Mouse (Mus musculus) kidney, embryonic 15.5 days (tissue): ENCODE data around the gene Synm. TPM values are rescaled to one million over a fixed set of nuclear protein-coding genes. Genes with fewer than 3 reads are reported as not detected.

Source experiments
- ATAC-seq: fragments of 200-750 bp; cut with Nextera tagmentation; replicated peaks from 2 replicates; pipeline ENCODE4 v1.8.0; 2017; ENCODE audit warnings: moderate TSS enrichment; ENCODE audit not compliant: low FRiP score
- H3K27ac ChIP-seq: fragments of 300-500 bp; sonication (generic); 2 replicates; pipeline ENCODE4 v1.5.1; 2015; ENCODE audit warnings: mild to moderate bottlenecking, inconsistent platforms
- H3K27me3 ChIP-seq: fragments of 300-500 bp; sonication (generic); 2 replicates; pipeline ENCODE4 v1.6.1; 2015; ENCODE audit warnings: inconsistent platforms
- H3K36me3 ChIP-seq: fragments of 300-500 bp; sonication (generic); 2 replicates; pipeline ENCODE4 v1.6.1; 2015; ENCODE audit warnings: inconsistent platforms
- H3K4me1 ChIP-seq: fragments of 300-500 bp; sonication (generic); 2 replicates; pipeline ENCODE4 v1.6.1; 2015; ENCODE audit warnings: inconsistent platforms
- H3K4me2 ChIP-seq: fragments of 300-500 bp; sonication (generic); 2 replicates; pipeline ENCODE4 v1.6.1; 2015; ENCODE audit warnings: moderate library complexity, mild to moderate bottlenecking, inconsistent platforms
- H3K4me3 ChIP-seq: fragments of 300-500 bp; sonication (generic); replicated peaks from 2 replicates; pipeline ENCODE4 v1.5.1; 2015; ENCODE audit warnings: mild to moderate bottlenecking, inconsistent platforms
- H3K9ac ChIP-seq: fragments of 300-500 bp; sonication (generic); 2 replicates; pipeline ENCODE4 v1.6.1; 2015; ENCODE audit warnings: mild to moderate bottlenecking, inconsistent platforms
- H3K9me3 ChIP-seq: fragments of 300-500 bp; sonication (generic); replicated peaks from 2 replicates; pipeline ENCODE4 v1.6.1; 2016; ENCODE audit warnings: inconsistent platforms
- WGBS: fragments of 180-500 bp; shearing (Covaris S2); methylation state at CpG from one replicate; pipeline ENCODE4 v1.1.7; 2015; ENCODE audit warnings: mixed read lengths; 5-methylcytosine and 5-hydroxymethylcytosine counted together
- microRNA-seq: library from miRNA; unstranded; fragments of <30 nt; microRNA quantifications from one replicate; pipeline ENCODE4, GENCODE M21; 2016
- polyA plus RNA-seq: library from polyadenylated mRNA; unstranded; fragments of >200 nt; fragmentation: Nextera tagmentation; extraction: Ambion mirVana; gene quantifications from 2 replicates; pipeline ENCODE4 v1.2.1, GENCODE M21; 2015

Synm gene
- polyA plus RNA-seq, 1 experiment from 2014 or later: 0.99 TPM

DNA sequence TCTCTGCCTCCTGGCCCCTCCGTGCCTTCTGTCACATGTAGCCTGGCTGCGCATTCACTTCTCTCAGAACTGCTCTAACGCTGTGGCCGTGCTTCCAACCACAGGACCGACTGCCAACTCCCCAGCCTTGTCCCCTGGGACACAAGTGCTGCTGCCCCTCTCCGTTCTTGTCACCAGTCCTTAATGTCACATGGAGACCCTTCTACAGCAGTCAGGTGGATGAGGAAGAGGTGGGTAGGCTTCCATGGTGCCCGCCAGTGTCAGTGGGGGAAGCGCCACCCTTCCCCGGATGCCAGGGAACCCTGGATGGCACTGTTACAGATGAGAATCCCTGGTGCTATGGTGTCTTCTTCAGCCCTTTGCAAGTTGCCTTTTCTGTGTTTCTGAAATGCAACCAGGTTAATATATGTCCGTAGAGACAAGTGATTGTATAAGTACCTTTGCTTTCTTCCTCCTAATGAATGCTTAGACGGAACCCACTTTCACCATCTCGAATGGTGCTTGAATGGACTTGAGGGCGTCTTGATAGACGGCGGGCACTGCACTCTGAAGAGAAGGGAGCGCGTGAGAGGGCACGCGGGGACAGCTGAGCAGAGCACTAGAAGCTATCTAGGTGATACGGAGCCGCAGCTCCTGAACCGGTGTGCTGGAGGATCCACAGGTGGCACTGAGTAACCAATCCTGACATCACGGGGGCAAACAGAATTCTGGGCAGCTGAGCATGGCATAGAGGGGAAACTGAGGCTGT lies 66.6 kb downstream of the Synm start:
- H3K9me3 ChIP-seq: no peaks in the 10 kb centered on the region
- H3K9ac ChIP-seq: no peak overlapping the region
- 93% methylated on average over 23 of the region's 23 CpGs for WGBS
- no peak for ATAC-seq
- no peaks in the 10 kb centered on the region for H3K27me3 ChIP-seq
- H3K4me2 ChIP-seq: no peak overlapping the region
- H3K4me1 ChIP-seq: peaks cover 3% of the 10 kb centered on the region; the same call in 1 of the 2 replicates
- peaks cover 23% of the 10 kb centered on the region for H3K36me3 ChIP-seq
- no peak overlapping the region for H3K4me3 ChIP-seq
- H3K27ac ChIP-seq: no peak overlapping the region

- Histone ChIP-seq H3K4me1 (peaks cover 3% of the 10 kb centered on the region; the same call in 1 of the 2 replicates), H3K27me3 (no peaks in the 10 kb centered on the region), H3K9ac (no peak overlapping the region), H3K4me3 (no peak overlapping the region), H3K4me2 (no peak overlapping the region), H3K9me3 (no peaks in the 10 kb centered on the region), H3K27ac (no peak overlapping the region), H3K36me3 (peaks cover 19% of the 10 kb centered on the region)
- no peak for ATAC-seq
- 81% methylated on average over 3 of the region's 3 CpGs for WGBS
These were observed 67.4 kb downstream of the Synm start for GRCm38 (mm10) chr7:67692141-67692540.

DNA sequence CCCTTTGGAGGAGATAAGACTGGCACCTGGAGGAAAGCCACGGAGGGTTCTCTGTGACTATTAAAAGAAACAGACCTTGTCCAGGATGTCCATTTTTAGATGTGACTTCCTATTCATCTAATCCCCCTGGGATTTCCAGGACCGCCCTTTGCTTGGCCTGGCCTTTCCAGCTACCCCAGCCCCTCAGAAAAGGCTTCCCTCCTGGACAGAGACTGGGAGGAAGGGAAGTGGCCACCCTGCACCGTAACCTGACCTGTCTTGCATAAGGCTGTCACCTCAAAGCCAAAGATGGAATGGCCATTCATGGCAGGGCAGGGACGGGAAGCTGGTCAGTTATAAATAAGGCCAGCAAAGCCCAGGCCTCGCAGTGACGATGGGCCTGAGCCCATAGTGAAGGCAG lies 68.5 kb downstream of the Synm start:
- Histone ChIP-seq H3K4me2 (no peak overlapping the region), H3K27me3 (no peaks in the 10 kb centered on the region), H3K4me1 (peaks cover 3% of the 10 kb centered on the region; the same call in 1 of the 2 replicates), H3K9me3 (no peaks in the 10 kb centered on the region), H3K27ac (no peak overlapping the region), H3K9ac (no peak overlapping the region), H3K4me3 (no peak overlapping the region), H3K36me3 (peaks cover 15% of the 10 kb centered on the region; the same call in 1 of the 2 replicates)
- WGBS: 58% methylated on average over 6 of the region's 6 CpGs
- no peak for ATAC-seq

GRCm38 (mm10) chr7:67689793-67690192 lies 69.7 kb downstream of the Synm start:
- no peak for ATAC-seq
- 0 out of 2 replicates have a peak overlapping the region, but pooled peaks have one; percentile 1 for H3K27ac ChIP-seq
- 88% methylated on average over 7 of the region's 7 CpGs for WGBS

DNA sequence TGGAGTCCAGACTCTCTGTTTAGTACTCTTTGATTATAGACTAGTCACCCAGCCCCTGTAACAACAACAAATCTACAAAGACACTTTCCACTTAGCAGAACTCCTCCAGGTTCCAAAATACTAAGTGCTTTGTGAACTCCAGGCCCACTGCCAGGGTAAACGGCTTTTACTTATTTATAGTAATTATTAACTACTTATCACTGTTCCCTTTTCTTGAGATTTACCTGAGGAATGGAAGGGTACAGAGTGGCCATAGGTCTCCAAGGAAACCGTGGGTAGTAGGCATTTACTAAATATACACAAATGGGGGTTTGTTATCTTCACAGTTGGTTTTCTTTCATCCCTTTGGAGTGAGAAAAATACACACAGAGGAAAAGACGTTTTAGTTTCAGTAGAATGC lies 71.3 kb downstream of the Synm start:
- Histone ChIP-seq H3K27me3 (no peaks in the 10 kb centered on the region), H3K27ac (peak overlapping the region; percentile 80), H3K9me3 (no peaks in the 10 kb centered on the region), H3K4me1 (peaks cover 3% of the 10 kb centered on the region; the same call in 1 of the 2 replicates), H3K36me3 (peaks cover 27% of the 10 kb centered on the region), H3K4me2 (no peak overlapping the region), H3K9ac (no peak overlapping the region), H3K4me3 (no peak overlapping the region)
- 40% methylated on average over 3 of the region's 3 CpGs for WGBS
- ATAC-seq: no peak

More at GRCm38 (mm10) chr7:67689793-67690192, 69.7 kb downstream of the Synm start:
- H3K9me3 ChIP-seq: no peaks in the 10 kb centered on the region
- peaks cover 24% of the 10 kb centered on the region for H3K36me3 ChIP-seq
- H3K4me2 ChIP-seq: no peak overlapping the region
- no peak overlapping the region for H3K9ac ChIP-seq
- peaks cover 3% of the 10 kb centered on the region; the same call in 1 of the 2 replicates for H3K4me1 ChIP-seq
- no peaks in the 10 kb centered on the region for H3K27me3 ChIP-seq
- no peak overlapping the region for H3K4me3 ChIP-seq

GRCm38 (mm10) chr7:67686545-67686944 lies 73.0 kb downstream of the Synm start:
- Histone ChIP-seq H3K36me3 (peaks cover 32% of the 10 kb centered on the region), H3K9ac (no peak overlapping the region), H3K4me1 (peaks cover 3% of the 10 kb centered on the region; the same call in 1 of the 2 replicates), H3K27ac (peak overlapping the region; percentile 54; the same call in 1 of the 2 replicates), H3K4me3 (no peak overlapping the region), H3K27me3 (no peaks in the 10 kb centered on the region), H3K9me3 (no peaks in the 10 kb centered on the region), H3K4me2 (no peak overlapping the region)
- no peak for ATAC-seq
- WGBS: 94% methylated on average over 3 of the region's 3 CpGs

DNA sequence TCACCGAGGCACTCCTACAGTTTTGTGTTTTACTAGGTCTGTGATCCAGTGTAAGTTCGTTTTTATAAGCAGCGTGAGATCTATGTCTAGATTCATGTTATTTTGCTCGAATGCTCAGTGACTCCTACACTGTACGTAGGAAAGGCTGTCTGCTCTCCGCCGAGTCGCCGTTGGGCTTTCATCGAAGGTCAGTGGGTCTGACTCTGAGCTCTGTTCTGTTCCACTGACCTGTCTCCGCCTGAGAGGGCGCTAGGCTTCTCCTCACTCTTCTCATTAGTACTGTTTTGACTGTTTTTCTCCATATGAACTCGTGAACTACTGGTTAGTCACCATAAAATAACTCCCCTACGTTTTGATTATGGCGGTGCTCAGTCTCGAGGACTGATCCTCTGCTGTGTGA lies 76.5 kb downstream of the Synm start:
- Histone ChIP-seq H3K27ac (no peak overlapping the region), H3K4me2 (no peak overlapping the region), H3K36me3 (peaks cover 49% of the 10 kb centered on the region), H3K4me1 (no peaks in the 10 kb centered on the region), H3K9me3 (no peaks in the 10 kb centered on the region), H3K9ac (no peak overlapping the region), H3K4me3 (no peak overlapping the region), H3K27me3 (no peaks in the 10 kb centered on the region)
- WGBS: 74% methylated on average over 16 of the region's 16 CpGs
- no peak; the same call in 1 of the 2 replicates for ATAC-seq

GRCm38 (mm10) chr7:67681078-67681477 lies 78.5 kb downstream of the Synm start:
- no peaks in the 10 kb centered on the region for H3K9me3 ChIP-seq
- no peak overlapping the region for H3K27ac ChIP-seq
- H3K36me3 ChIP-seq: peaks cover 49% of the 10 kb centered on the region
- H3K27me3 ChIP-seq: no peaks in the 10 kb centered on the region
- no peak overlapping the region for H3K9ac ChIP-seq
- no peaks in the 10 kb centered on the region for H3K4me1 ChIP-seq
- 53% methylated on average over 9 of the region's 9 CpGs for WGBS
- H3K4me3 ChIP-seq: no peak overlapping the region
- H3K4me2 ChIP-seq: no peak overlapping the region
- ATAC-seq: no peak

Small RNA genes lying within 50 kb of the gene (microRNA-seq; reads per million reads assigned to microRNA genes)
- not detected for gene Gm23844

Other genes with a start within 250 kb of the Synm start
- gene Lrrc28, start 114.5 kb downstream of the Synm start, polyA plus RNA-seq: 15.3 and 15.7 TPM in 2 replicates
- gene Ttc23, start 112.3 kb downstream of the Synm start, polyA plus RNA-seq: 30.4 and 33.1 TPM in 2 replicates
- gene Igf1r, start 193.1 kb upstream of the Synm start, polyA plus RNA-seq: 25.9 and 26.9 TPM in 2 replicates